Mouse (Mus musculus) kidney, adult 2 months (tissue): ENCODE data around the gene Klhl15. TPM values are rescaled to one million over a fixed set of nuclear protein-coding genes. Genes with fewer than 3 reads are reported as not detected.

Experiments used
- DNase-seq: peaks from one replicate; pipeline ENCODE4 v3.0.0; 2021
- H3K27ac ChIP-seq: fragments of 200-500 bp; 2 replicates; pipeline ENCODE4 v1.5.1; 2012; ENCODE audit warnings: low read depth, low read length, control low read depth, inconsistent platforms; ENCODE audit not compliant: insufficient read depth
- H3K27me3 ChIP-seq: fragments of 200-500 bp; replicated peaks from 2 replicates; pipeline ENCODE4 v1.6.1; 2012; ENCODE audit warnings: mild to moderate bottlenecking, moderate library complexity, low read length, inconsistent platforms; ENCODE audit not compliant: control insufficient read depth, insufficient read depth
- H3K36me3 ChIP-seq: fragments of 200-500 bp; 2 replicates; pipeline ENCODE4 v1.6.1; 2012; ENCODE audit warnings: mild to moderate bottlenecking, moderate library complexity, low read length, inconsistent platforms; ENCODE audit not compliant: control insufficient read depth, insufficient read depth
- H3K4me1 ChIP-seq: fragments of 200-500 bp; 2 replicates; pipeline ENCODE4 v1.6.1; 2011; ENCODE audit warnings: low read length; ENCODE audit not compliant: control insufficient read depth, insufficient read depth
- H3K4me3 ChIP-seq: fragments of 200-500 bp; 2 replicates; pipeline ENCODE4 v1.5.1; 2011; ENCODE audit warnings: mild to moderate bottlenecking, low read depth, low read length, control low read depth; ENCODE audit not compliant: insufficient read depth
- CTCF ChIP-seq: fragments of 200-500 bp; conservative IDR thresholded peaks from 2 replicates; pipeline ENCODE4 v1.5.1; 2011; ENCODE audit warnings: low read depth, mild to moderate bottlenecking, control low read depth, low read length, moderate library complexity, mixed read lengths; ENCODE audit not compliant: insufficient read depth, insufficient read length
- POLR2A ChIP-seq: fragments of 200-500 bp; IDR thresholded peaks from one replicate; pipeline ENCODE4 v1.6.1; 2011; ENCODE audit warnings: low read depth, low read length, control low read depth
- WGBS: fragments of 180-500 bp; shearing (Covaris S2); methylation state at CpG from one replicate; pipeline ENCODE4 v1.1.7; 2018; 5-methylcytosine and 5-hydroxymethylcytosine counted together
- polyA plus RNA-seq: library from polyadenylated mRNA; depleted of rRNA; stranded (reverse); fragments of >200 nt; gene quantifications from 2 replicates; pipeline ENCODE4 v1.2.3, GENCODE M21; 2012; rRNA removed

Klhl15 gene
- polyA plus RNA-seq, 1 experiment, result 3.8 TPM

DNA sequence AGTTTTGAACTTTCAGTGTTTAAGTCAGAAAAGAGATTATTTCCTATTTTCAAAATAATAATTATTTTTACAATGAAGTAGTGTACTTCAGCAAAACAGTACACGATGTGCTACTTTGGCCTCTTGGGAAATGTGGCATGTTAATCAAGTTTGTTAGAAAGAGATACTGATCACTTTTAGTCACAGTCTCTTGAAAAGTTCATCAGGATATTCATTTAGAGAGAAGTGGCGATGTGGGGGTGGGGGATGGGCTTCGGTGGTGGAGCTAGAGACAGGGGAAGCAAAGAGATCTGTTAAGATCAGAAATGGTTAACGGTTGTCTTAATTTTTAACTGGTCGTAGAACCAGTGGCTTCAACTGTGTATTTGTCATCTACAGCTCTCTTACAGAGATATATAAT, 967 bp upstream of the Klhl15 start:
- 18% methylated on average over 5 of the region's 5 CpGs for WGBS

GRCm38 (mm10) chrX:94233936-94234531, 365 bp upstream of the Klhl15 start:
- no peak for DNase-seq
- Histone ChIP-seq H3K36me3 (no peaks in the 10 kb centered on the region), H3K4me3 (peak overlapping the region; percentile 88), H3K27me3 (no peaks in the 10 kb centered on the region), H3K27ac (peak overlapping the region; percentile 93), H3K4me1 (no peaks in the 10 kb centered on the region; the same call in 1 of the 2 replicates)
- 2% methylated on average over 25 of the region's 25 CpGs for WGBS
- TF ChIP-seq POLR2A (no peak), CTCF (no peak)

More for the DNA sequence above, 967 bp upstream of the Klhl15 start:
- H3K4me1 ChIP-seq, result no peaks in the 10 kb centered on the region; the same call in 1 of the 2 replicates
- H3K27ac ChIP-seq, result no peak overlapping the region
- no peak for TF ChIP-seq CTCF
- TF ChIP-seq POLR2A, result no peak
- no peak for DNase-seq
- H3K36me3 ChIP-seq, result no peaks in the 10 kb centered on the region
- H3K27me3 ChIP-seq, result no peaks in the 10 kb centered on the region
- H3K4me3 ChIP-seq, result no peak overlapping the region

- under 1% methylated on average over 35 of the region's 35 CpGs for WGBS
- Histone ChIP-seq H3K27me3 (no peaks in the 10 kb centered on the region), H3K4me1 (no peaks in the 10 kb centered on the region; the same call in 1 of the 2 replicates), H3K36me3 (no peaks in the 10 kb centered on the region), H3K27ac (peak overlapping the region; percentile 59; the same call in 1 of the 2 replicates), H3K4me3 (peak overlapping the region; percentile 88)
- no peak for TF ChIP-seq CTCF
- no peak for TF ChIP-seq POLR2A
- DNase-seq, result no peak
Measured at GRCm38 (mm10) chrX:94235190-94235555, 774 bp downstream of the Klhl15 start.

DNA sequence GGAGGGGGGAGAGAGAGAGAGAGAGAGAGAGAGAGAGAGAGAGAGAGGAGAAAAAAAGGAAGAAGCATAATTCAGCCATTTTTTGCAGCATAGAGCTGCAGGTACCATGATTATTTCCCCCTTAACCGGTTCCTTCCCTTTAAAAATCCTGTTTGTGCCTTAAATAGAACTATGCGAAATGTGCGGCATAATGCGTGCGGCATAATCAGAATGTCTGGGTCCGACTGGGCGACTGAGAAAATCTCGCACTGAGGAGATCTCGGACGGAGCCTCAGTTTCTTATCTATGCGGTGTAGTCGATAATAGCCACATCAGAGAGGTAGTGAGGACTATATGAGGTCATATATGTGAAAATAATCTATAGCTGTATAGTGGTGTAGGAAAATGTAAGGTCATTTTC, 1.2 kb downstream of the Klhl15 start:
- no peak for DNase-seq
- Histone ChIP-seq H3K27me3 (no peaks in the 10 kb centered on the region), H3K4me3 (peak overlapping the region; percentile 88), H3K27ac (no peak overlapping the region), H3K4me1 (no peaks in the 10 kb centered on the region; the same call in 1 of the 2 replicates), H3K36me3 (no peaks in the 10 kb centered on the region)
- 12% methylated on average over 12 of the region's 12 CpGs for WGBS
- TF ChIP-seq CTCF (no peak), POLR2A (no peak)

DNA sequence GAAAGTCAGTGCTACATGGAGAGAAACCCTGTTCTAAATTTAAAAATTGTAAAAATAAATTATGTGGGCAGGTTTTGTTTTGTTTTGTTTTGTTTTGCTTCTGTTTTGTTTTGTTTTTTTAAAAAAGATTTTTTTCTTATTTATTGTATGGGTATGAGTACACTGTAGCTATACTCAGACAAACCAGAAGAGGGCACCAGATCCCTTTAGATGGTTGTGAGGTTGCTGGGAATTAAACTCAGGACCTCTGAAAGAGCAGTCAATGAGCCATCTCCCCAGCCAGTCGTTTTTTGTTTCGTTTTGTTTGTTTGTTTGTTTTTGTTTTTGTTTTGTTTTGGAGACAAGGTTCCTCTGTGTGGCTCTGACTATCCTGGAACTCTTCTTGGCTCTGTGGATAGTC, 54.5 kb downstream of the Klhl15 start:
- Histone ChIP-seq H3K4me3 (no peak overlapping the region), H3K27me3 (no peaks in the 10 kb centered on the region), H3K4me1 (no peaks in the 10 kb centered on the region), H3K36me3 (no peaks in the 10 kb centered on the region), H3K27ac (no peak overlapping the region)
- DNase-seq, result peak; percentile 59
- TF ChIP-seq POLR2A, result no peak
- TF ChIP-seq CTCF, result 0 out of 2 replicates have a peak, but pooled peaks have one; percentile 7
- WGBS, result 3% methylated on average over 2 of the region's 2 CpGs

DNA sequence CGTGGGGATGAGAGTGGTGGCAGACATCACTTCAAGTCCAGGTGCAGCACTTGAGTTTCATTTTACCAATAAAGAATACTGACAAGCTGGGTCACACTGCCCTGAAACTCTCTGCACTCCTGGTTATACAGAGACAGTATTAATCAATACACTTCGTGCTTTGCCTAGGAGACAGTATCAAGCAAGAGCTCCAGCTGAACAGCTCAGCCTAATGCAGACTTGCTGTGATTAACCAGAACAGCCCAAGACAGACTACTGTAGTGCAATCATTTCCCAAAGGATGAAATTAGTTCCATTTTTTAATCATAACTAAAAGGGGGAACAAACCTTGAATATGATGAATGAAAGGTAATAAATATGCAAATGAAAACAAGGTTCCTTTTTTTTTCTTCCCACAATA, 68.5 kb downstream of the Klhl15 start:
- no peak overlapping the region for H3K4me3 ChIP-seq

GRCm38 (mm10) chrX:94321036-94321902, 86.9 kb downstream of the Klhl15 start:
- DNase-seq, result no peak
- WGBS, result 74% methylated on average over 11 of the region's 11 CpGs
- Histone ChIP-seq H3K27ac (no peak overlapping the region), H3K27me3 (no peaks in the 10 kb centered on the region), H3K4me1 (no peaks in the 10 kb centered on the region), H3K36me3 (no peaks in the 10 kb centered on the region), H3K4me3 (no peak overlapping the region)
- TF ChIP-seq CTCF, result no peak
- TF ChIP-seq POLR2A, result no peak

More for the DNA sequence above, 68.5 kb downstream of the Klhl15 start:
- H3K4me1 ChIP-seq, result no peaks in the 10 kb centered on the region
- H3K27me3 ChIP-seq, result no peaks in the 10 kb centered on the region
- WGBS, result 65% methylated on average over 2 of the region's 2 CpGs
- DNase-seq, result no peak
- no peak for TF ChIP-seq POLR2A
- no peak for TF ChIP-seq CTCF
- H3K36me3 ChIP-seq, result no peaks in the 10 kb centered on the region
- H3K27ac ChIP-seq, result no peak overlapping the region

Other genes with a start within 250 kb of the Klhl15 start
- 4.2 and 5.4 TPM in 2 replicates for gene Zfx, start 110.9 kb upstream of the Klhl15 start, polyA plus RNA-seq
- gene Eif2s3x, start 21.7 kb upstream of the Klhl15 start, polyA plus RNA-seq, result 63.6 and 71.7 TPM in 2 replicates
- gene Fam90a1b, start 132.2 kb downstream of the Klhl15 start, polyA plus RNA-seq, result not detected in 2 replicates
- gene Apoo, start 132.5 kb downstream of the Klhl15 start, polyA plus RNA-seq, result 31.8 and 43.1 TPM in 2 replicates